Mouse (Mus musculus): ENCODE results near the gene Padi2. TPM values are rescaled to one million over a fixed set of nuclear protein-coding genes. Genes with fewer than 3 reads are reported as not detected.

The Padi2 gene
- polyA plus RNA-seq, 1 experiment: 0.67 TPM

GRCm38 (mm10) chr4:140977886-140978692 lies 71.9 kb downstream of the Padi2 start:
- DNase-seq (ENCODE audit: low read depth): no peak
- no peak for TF ChIP-seq CTCF (IDR thresholded peaks at IDR 0.05; ENCODE audit: borderline replicate concordance, extremely low read depth, insufficient read depth, insufficient read length)
- TF ChIP-seq POLR2A (IDR thresholded peaks at IDR 0.05; ENCODE audit: borderline replicate concordance, extremely low read depth, insufficient read depth, insufficient read length, poor library complexity, severe bottlenecking): no peak

- DNase-seq (ENCODE audit: low read depth): no peak
- TF ChIP-seq POLR2A (IDR thresholded peaks at IDR 0.05; ENCODE audit: borderline replicate concordance, extremely low read depth, insufficient read depth, insufficient read length, poor library complexity, severe bottlenecking) (no peak), CTCF (IDR thresholded peaks at IDR 0.05; ENCODE audit: borderline replicate concordance, extremely low read depth, insufficient read depth, insufficient read length) (peak; percentile 27; the same call in 1 of the 2 replicates)
Observed at GRCm38 (mm10) chr4:140981605-140982004, 75.5 kb downstream of the Padi2 start.

- DNase-seq (ENCODE audit: low read depth): no peak
- TF ChIP-seq CTCF (IDR thresholded peaks at IDR 0.05; ENCODE audit: borderline replicate concordance, extremely low read depth, insufficient read depth, insufficient read length) (no peak), POLR2A (IDR thresholded peaks at IDR 0.05; ENCODE audit: borderline replicate concordance, extremely low read depth, insufficient read depth, insufficient read length, poor library complexity, severe bottlenecking) (no peak)
Observed at GRCm38 (mm10) chr4:140982808-140983207, 76.7 kb downstream of the Padi2 start.

GRCm38 (mm10) chr4:140983442-140983841 lies 77.3 kb downstream of the Padi2 start:
- DNase-seq (ENCODE audit: low read depth): peak; percentile 44
- TF ChIP-seq POLR2A (IDR thresholded peaks at IDR 0.05; ENCODE audit: borderline replicate concordance, extremely low read depth, insufficient read depth, insufficient read length, poor library complexity, severe bottlenecking) (no peak), CTCF (IDR thresholded peaks at IDR 0.05; ENCODE audit: borderline replicate concordance, extremely low read depth, insufficient read depth, insufficient read length) (no peak)

- TF ChIP-seq POLR2A (IDR thresholded peaks at IDR 0.05; ENCODE audit: borderline replicate concordance, extremely low read depth, insufficient read depth, insufficient read length, poor library complexity, severe bottlenecking): no peak
- no peak for TF ChIP-seq CTCF (IDR thresholded peaks at IDR 0.05; ENCODE audit: borderline replicate concordance, extremely low read depth, insufficient read depth, insufficient read length)
Observed at GRCm38 (mm10) chr4:140984544-140984943, 78.4 kb downstream of the Padi2 start.

GRCm38 (mm10) chr4:140986024-140986710 lies 80.0 kb downstream of the Padi2 start:
- DNase-seq (ENCODE audit: low read depth): no peak

More at GRCm38 (mm10) chr4:140984544-140984943, 78.4 kb downstream of the Padi2 start:
- no peak for DNase-seq (ENCODE audit: low read depth)

GRCm38 (mm10) chr4:140986711-140987395 lies 80.7 kb downstream of the Padi2 start, which contains the start of gene Atp13a2:
TSS of gene Atp13a2 (plus strand) at chr4:140986873.
- DNase-seq (ENCODE audit: low read depth): peak; percentile 97
- TF ChIP-seq CTCF (IDR thresholded peaks at IDR 0.05; ENCODE audit: borderline replicate concordance, extremely low read depth, insufficient read depth, insufficient read length) (no peak), POLR2A (IDR thresholded peaks at IDR 0.05; ENCODE audit: borderline replicate concordance, extremely low read depth, insufficient read depth, insufficient read length, poor library complexity, severe bottlenecking) (peak; percentile 90)

More at GRCm38 (mm10) chr4:140986024-140986710, 80.0 kb downstream of the Padi2 start:
- TF ChIP-seq POLR2A (IDR thresholded peaks at IDR 0.05; ENCODE audit: borderline replicate concordance, extremely low read depth, insufficient read depth, insufficient read length, poor library complexity, severe bottlenecking): no peak
- TF ChIP-seq CTCF (IDR thresholded peaks at IDR 0.05; ENCODE audit: borderline replicate concordance, extremely low read depth, insufficient read depth, insufficient read length): no peak

GRCm38 (mm10) chr4:140987476-140987875 lies 81.3 kb downstream of the Padi2 start:
- TF ChIP-seq POLR2A (IDR thresholded peaks at IDR 0.05; ENCODE audit: borderline replicate concordance, extremely low read depth, insufficient read depth, insufficient read length, poor library complexity, severe bottlenecking): no peak
- DNase-seq (ENCODE audit: low read depth): peak; percentile 25

- TF ChIP-seq CTCF (IDR thresholded peaks at IDR 0.05; ENCODE audit: borderline replicate concordance, extremely low read depth, insufficient read depth, insufficient read length) (no peak), POLR2A (IDR thresholded peaks at IDR 0.05; ENCODE audit: borderline replicate concordance, extremely low read depth, insufficient read depth, insufficient read length, poor library complexity, severe bottlenecking) (no peak)
- DNase-seq (ENCODE audit: low read depth): no peak
Observed at GRCm38 (mm10) chr4:140988706-140989290, 82.7 kb downstream of the Padi2 start.

GRCm38 (mm10) chr4:140989447-140989846 lies 83.3 kb downstream of the Padi2 start:
- TF ChIP-seq POLR2A (IDR thresholded peaks at IDR 0.05; ENCODE audit: borderline replicate concordance, extremely low read depth, insufficient read depth, insufficient read length, poor library complexity, severe bottlenecking) (no peak), CTCF (IDR thresholded peaks at IDR 0.05; ENCODE audit: borderline replicate concordance, extremely low read depth, insufficient read depth, insufficient read length) (no peak)
- DNase-seq (ENCODE audit: low read depth): no peak

- no peak for DNase-seq (ENCODE audit: low read depth)
- no peak for TF ChIP-seq POLR2A (IDR thresholded peaks at IDR 0.05; ENCODE audit: borderline replicate concordance, extremely low read depth, insufficient read depth, insufficient read length, poor library complexity, severe bottlenecking)
- no peak for TF ChIP-seq CTCF (IDR thresholded peaks at IDR 0.05; ENCODE audit: borderline replicate concordance, extremely low read depth, insufficient read depth, insufficient read length)
Observed at GRCm38 (mm10) chr4:140992215-140992614, 86.1 kb downstream of the Padi2 start.
